Mouse (Mus musculus) heart, embryonic 15.5 days (tissue): ENCODE data around the gene Hax1. TPM values are rescaled to one million over a fixed set of nuclear protein-coding genes. Genes with fewer than 3 reads are reported as not detected.

Experiments used
- ATAC-seq: fragments of 200-750 bp; cut with Nextera tagmentation; replicated peaks from 2 replicates; pipeline ENCODE4 v1.8.0; 2017; ENCODE audit warnings: low read depth, moderate TSS enrichment; ENCODE audit not compliant: insufficient number of reproducible peaks, insufficient read depth, low FRiP score
- H3K27ac ChIP-seq: fragments of 300-500 bp; sonication (generic); 2 replicates; pipeline ENCODE4 v1.5.1; 2015; ENCODE audit warnings: mild to moderate bottlenecking, inconsistent platforms
- H3K27me3 ChIP-seq: fragments of 300-500 bp; sonication (generic); 2 replicates; pipeline ENCODE4 v1.6.1; 2015; ENCODE audit warnings: inconsistent platforms
- H3K36me3 ChIP-seq: fragments of 300-500 bp; sonication (generic); 2 replicates; pipeline ENCODE4 v1.6.1; 2015; ENCODE audit warnings: mild to moderate bottlenecking, inconsistent platforms
- H3K4me1 ChIP-seq: fragments of 300-500 bp; sonication (generic); replicated peaks from 2 replicates; pipeline ENCODE4 v1.6.1; 2015; ENCODE audit warnings: inconsistent platforms
- H3K4me2 ChIP-seq: fragments of 300-500 bp; sonication (generic); 2 replicates; pipeline ENCODE4 v1.6.1; 2015; ENCODE audit warnings: inconsistent platforms, mild to moderate bottlenecking, moderate library complexity
- H3K4me3 ChIP-seq: fragments of 300-500 bp; sonication (generic); 2 replicates; pipeline ENCODE4 v1.5.1; 2015; ENCODE audit warnings: mild to moderate bottlenecking, inconsistent platforms
- H3K9ac ChIP-seq: fragments of 300-500 bp; sonication (generic); 2 replicates; pipeline ENCODE4 v1.6.1; 2015; ENCODE audit warnings: mild to moderate bottlenecking, inconsistent platforms
- H3K9me3 ChIP-seq: fragments of 300-500 bp; sonication (generic); replicated peaks from 2 replicates; pipeline ENCODE4 v1.6.1; 2016; ENCODE audit warnings: inconsistent platforms
- WGBS: fragments of 180-500 bp; shearing (Covaris S2); methylation state at CpG from one replicate; pipeline ENCODE4 v1.1.7; 2015; ENCODE audit warnings: mixed read lengths; 5-methylcytosine and 5-hydroxymethylcytosine counted together
- polyA plus RNA-seq: library from polyadenylated mRNA; unstranded; fragments of >200 nt; fragmentation: Nextera tagmentation; extraction: Ambion mirVana; gene quantifications from 2 replicates; pipeline ENCODE4 v1.2.1, GENCODE M21; 2015

Gene Hax1
- 78.8 and 85.8 TPM in 2 replicates for polyA plus RNA-seq

DNA sequence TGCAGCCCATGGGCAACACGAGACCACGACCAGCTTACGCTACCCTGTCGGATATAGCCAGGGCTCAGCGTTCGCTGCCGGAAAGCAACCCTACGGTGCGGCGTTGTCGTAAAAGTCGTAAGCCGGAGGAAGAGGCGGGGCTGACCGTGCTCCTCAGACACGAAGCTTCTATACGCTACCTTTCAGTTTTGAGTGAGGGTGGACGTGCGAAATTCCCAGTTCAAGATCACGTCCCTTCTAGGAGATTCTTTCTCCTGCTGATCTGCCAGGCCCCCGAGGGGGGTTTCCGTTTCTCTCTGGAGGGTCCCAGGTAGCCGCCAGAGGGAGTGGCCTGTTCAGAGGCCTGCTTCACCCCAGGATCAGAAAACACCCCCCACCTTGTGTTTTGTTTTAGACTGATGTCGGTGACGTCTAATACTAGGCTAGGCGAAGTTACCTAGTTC lies at the start of gene Hax1:
Hax1 (minus strand) TSS at position 169 of the 443 bp plus-strand sequence.
- no peaks in the 10 kb centered on the region for H3K27me3 ChIP-seq
- peak within 1 kb of the TSS; percentile 69 for H3K9ac ChIP-seq
- no peaks in the 10 kb centered on the region for H3K9me3 ChIP-seq
- peak within 1 kb of the TSS; percentile 88 for H3K27ac ChIP-seq
- peak within 1 kb of the TSS; percentile 82 for H3K4me3 ChIP-seq
- H3K36me3 ChIP-seq = peaks cover 51% of the 10 kb centered on the region
- under 1% methylated on average over 26 of the region's 26 CpGs for WGBS
- peak within 1 kb of the TSS; percentile 87 for H3K4me2 ChIP-seq
- H3K4me1 ChIP-seq = peaks cover 22% of the 10 kb centered on the region
- ATAC-seq = peak; percentile 87

DNA sequence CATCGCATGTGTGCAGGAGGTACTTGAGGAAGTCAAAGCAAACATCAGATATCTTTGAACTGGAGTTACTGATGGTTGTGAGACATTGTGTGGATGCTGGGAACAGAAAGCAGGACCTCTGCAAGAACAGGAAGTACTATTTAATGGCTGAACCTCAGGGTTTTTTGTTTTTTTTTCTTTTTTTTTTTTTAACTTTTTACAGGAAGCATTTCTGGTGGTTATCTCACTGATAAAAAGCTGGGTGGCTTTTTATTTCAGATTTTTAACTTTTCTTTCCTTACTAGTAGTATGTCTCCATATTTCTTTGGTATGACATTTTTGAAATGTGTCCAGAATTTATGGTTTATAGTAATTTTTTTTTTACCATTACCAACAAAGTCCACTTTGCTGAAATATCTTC lies 37.7 kb upstream of the Hax1 start:
- H3K9ac ChIP-seq = no peak overlapping the region
- no peak overlapping the region for H3K27ac ChIP-seq
- no peaks in the 10 kb centered on the region for H3K9me3 ChIP-seq
- peaks cover 82% of the 10 kb centered on the region for H3K36me3 ChIP-seq
- no peaks in the 10 kb centered on the region for H3K4me1 ChIP-seq
- WGBS = 83% methylated on average over 1 of the region's 1 CpGs
- no peaks in the 10 kb centered on the region for H3K27me3 ChIP-seq
- no peak for ATAC-seq
- no peak overlapping the region for H3K4me3 ChIP-seq
- no peak overlapping the region for H3K4me2 ChIP-seq

DNA sequence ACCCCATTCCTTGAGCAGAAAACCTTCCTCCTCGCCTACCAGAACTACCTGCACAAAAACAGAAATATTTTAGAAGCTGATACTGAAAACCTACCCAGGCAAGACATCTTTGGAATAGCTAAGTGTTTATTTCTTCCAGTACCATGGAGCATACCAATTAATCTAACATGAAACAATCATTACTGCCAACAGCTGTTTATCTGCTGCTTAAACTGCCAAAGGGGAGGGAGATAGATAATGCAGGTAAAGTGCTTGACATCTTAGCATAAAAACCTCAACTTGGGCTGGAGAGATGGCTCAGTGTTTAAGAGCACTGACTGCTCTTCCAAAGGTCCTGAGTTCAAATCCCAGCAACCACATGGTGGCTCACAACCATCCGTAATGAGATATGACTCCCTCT lies 36.1 kb upstream of the Hax1 start:
- ATAC-seq = no peak
- H3K9me3 ChIP-seq = no peaks in the 10 kb centered on the region
- no peak overlapping the region for H3K4me3 ChIP-seq
- no peak overlapping the region for H3K27ac ChIP-seq
- peaks cover 86% of the 10 kb centered on the region for H3K36me3 ChIP-seq
- H3K4me1 ChIP-seq = no peaks in the 10 kb centered on the region
- H3K27me3 ChIP-seq = no peaks in the 10 kb centered on the region
- no peak overlapping the region for H3K9ac ChIP-seq
- WGBS = 85% methylated on average over 2 of the region's 2 CpGs
- H3K4me2 ChIP-seq = no peak overlapping the region

DNA sequence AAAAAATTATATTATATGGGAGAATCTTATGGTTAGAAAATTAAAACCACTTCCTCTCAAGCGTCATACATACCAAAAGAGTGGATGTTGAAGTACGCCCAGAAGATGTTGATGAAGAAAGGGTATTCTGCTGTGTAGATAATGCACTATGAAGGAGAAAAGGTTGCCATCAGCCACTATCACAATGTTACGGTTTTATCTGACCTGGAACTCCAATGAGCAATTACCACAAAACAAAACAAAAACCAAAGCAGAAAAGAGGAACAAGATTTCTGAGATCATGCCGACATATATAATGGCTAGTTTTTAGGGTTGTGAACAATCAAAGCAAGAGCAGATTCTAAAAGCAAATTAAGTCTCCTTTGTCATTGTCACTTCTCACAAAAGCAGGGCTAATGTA lies 18.0 kb upstream of the Hax1 start:
- no peaks in the 10 kb centered on the region for H3K27me3 ChIP-seq
- no peak overlapping the region for H3K4me3 ChIP-seq
- H3K36me3 ChIP-seq = peaks cover 99% of the 10 kb centered on the region
- H3K4me2 ChIP-seq = no peak overlapping the region
- H3K9me3 ChIP-seq = no peaks in the 10 kb centered on the region
- H3K4me1 ChIP-seq = no peaks in the 10 kb centered on the region
- ATAC-seq = no peak
- H3K9ac ChIP-seq = no peak overlapping the region
- H3K27ac ChIP-seq = no peak overlapping the region
- 89% methylated on average over 4 of the region's 4 CpGs for WGBS

DNA sequence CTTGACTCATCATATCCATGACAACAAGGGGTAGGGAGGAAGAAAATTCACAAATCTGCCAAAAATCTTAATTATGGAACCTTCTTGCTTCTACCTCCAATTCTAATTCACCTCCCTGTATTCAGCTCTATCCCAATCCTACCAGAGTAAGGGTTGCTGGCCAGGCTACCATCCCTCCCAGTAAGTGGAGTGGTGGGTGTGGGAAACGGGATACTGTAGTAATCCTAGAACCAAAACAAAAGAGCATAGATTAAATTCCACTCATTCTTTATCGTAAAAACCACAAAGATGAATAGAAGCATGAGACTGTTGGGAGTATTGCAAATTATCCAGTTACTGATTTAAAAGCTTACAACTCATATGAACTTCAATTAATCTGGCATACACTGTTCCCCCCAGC lies 11.7 kb upstream of the Hax1 start:
- Histone ChIP-seq H3K9me3 (no peaks in the 10 kb centered on the region), H3K27me3 (no peaks in the 10 kb centered on the region), H3K4me2 (no peak overlapping the region), H3K9ac (no peak overlapping the region), H3K4me3 (no peak overlapping the region), H3K27ac (no peak overlapping the region), H3K36me3 (peaks cover 98% of the 10 kb centered on the region), H3K4me1 (no peaks in the 10 kb centered on the region)
- no peak for ATAC-seq
- WGBS = 58% methylated on average over 2 of the region's 2 CpGs

DNA sequence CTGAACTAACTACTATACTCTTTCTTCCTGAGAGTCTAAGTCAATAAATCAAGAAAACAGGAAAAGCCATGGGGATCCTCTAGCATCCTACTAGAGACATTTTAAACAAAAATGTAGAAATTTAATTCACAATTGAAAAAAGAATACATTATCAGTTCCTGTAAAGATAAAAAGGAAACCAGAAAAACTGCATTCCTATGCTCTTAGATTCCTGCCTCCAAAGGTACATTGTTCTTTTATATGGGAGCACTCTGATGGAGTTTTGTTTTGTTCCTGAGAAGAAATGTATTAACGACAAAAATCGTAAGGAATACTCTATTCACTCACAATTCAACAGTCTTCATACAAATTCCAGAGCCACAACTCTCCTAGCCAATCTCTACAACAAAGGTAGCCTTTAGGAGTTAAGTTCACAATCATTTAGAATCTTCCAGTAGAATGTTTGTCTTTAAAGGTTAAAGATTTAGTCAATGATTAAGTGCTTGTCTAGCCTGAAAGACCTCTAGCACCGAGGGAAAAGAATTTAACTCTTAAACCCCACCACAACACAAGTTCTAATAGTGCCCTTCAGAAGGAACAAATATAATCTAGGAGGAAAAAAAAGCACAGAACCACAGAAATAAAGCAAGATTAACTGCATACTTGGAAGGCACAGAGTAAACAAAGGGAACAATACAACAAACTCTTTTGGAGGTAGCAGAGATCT lies 5.7 kb upstream of the Hax1 start:
- Histone ChIP-seq H3K9me3 (no peaks in the 10 kb centered on the region), H3K36me3 (peaks cover 85% of the 10 kb centered on the region), H3K9ac (no peak overlapping the region), H3K27ac (no peak overlapping the region), H3K4me3 (no peak overlapping the region), H3K27me3 (no peaks in the 10 kb centered on the region), H3K4me1 (peaks cover 5% of the 10 kb centered on the region), H3K4me2 (no peak overlapping the region)
- 69% methylated on average over 3 of the region's 3 CpGs for WGBS
- no peak for ATAC-seq

DNA sequence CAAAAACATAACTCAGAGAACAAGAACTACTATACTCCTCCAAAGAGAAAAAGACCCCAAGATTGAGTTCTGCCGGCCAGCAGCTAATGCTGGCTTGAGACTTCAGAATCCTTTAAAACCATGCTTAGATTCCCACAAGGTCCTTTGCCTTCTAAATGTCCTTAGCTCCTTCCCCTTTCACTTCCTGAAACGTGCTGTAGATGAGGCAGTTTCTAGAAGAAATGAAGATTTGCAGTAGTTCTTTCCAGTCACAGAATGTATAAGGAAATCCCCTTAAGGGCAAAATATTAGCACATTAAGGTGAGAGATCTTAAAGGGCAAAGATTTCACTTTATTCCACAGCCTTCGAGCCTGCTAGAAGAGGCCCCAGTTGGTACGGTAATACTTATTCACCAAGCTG lies 1.2 kb upstream of the Hax1 start:
- Histone ChIP-seq H3K4me2 (no peak overlapping the region), H3K4me1 (peaks cover 22% of the 10 kb centered on the region), H3K9me3 (no peaks in the 10 kb centered on the region), H3K9ac (0 out of 2 replicates have a peak overlapping the region, but pooled peaks have one; percentile 69), H3K27ac (peak overlapping the region; percentile 88; the same call in 1 of the 2 replicates), H3K4me3 (no peak overlapping the region), H3K36me3 (peaks cover 55% of the 10 kb centered on the region), H3K27me3 (no peaks in the 10 kb centered on the region)
- 83% methylated on average over 4 of the region's 4 CpGs for WGBS
- no peak for ATAC-seq

DNA sequence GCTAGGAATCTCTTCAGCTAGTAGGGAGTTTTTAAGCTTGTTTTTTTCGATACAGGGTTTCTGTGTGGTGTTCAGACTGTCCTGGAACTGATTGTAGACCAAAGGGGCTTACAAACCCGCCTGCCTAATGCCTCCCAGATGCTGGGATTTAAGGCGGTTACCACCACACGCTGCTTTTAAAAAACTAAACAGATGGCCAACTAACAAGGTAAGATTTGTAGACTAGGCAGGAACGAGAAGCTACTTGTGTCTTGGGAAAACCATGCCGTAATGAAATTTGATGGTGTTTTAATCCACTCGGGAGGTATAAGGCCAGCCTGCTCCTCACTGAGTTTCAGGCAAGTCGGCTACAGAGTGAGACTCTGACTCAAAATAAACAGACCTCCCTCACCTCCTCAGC lies 510 bp upstream of the Hax1 start:
- no peaks in the 10 kb centered on the region for H3K27me3 ChIP-seq
- peak overlapping the region; percentile 88 for H3K27ac ChIP-seq
- peak overlapping the region; percentile 69 for H3K9ac ChIP-seq
- 0 out of 2 replicates have a peak, but pooled peaks have one; percentile 21 for ATAC-seq
- peak overlapping the region; percentile 82 for H3K4me3 ChIP-seq
- peaks cover 22% of the 10 kb centered on the region for H3K4me1 ChIP-seq
- H3K4me2 ChIP-seq = peak overlapping the region; percentile 87
- H3K36me3 ChIP-seq = peaks cover 54% of the 10 kb centered on the region
- no peaks in the 10 kb centered on the region for H3K9me3 ChIP-seq
- 22% methylated on average over 8 of the region's 8 CpGs for WGBS

DNA sequence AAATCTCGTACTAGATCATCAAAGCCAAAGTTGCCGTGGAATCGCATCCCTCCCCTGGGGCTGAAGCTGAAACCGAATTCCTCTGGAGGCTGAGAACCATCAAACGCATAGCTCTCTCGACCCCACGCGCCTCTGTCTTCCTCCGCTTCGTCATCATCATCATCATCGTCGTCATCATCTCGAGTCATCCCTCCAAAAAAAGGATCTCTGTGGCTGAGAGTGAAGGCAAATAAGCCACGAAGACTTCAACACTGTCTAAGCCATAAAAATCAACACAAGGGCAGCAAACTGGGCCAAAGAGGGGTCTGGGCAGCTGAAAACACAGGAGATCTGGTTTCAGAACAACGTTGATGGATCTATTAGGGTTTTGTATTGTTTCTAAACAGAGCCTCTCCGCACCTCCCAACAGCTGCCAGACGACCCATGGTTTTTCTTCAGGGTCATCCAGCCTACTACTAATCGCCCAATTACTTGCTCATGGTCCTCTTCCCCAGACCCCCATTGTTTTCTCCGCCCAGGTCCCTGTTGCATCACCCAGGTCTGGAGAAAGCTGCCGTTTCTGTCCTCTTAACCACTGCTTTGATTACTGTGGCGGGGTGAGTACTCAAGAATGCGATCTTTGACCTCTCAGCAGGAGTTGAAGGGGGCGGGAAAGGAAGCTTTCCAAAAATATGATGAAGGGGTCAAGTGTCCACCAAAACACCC lies 637 bp downstream of the Hax1 start:
- 17% methylated on average over 23 of the region's 23 CpGs for WGBS
- H3K27me3 ChIP-seq = no peaks in the 10 kb centered on the region
- no peaks in the 10 kb centered on the region for H3K9me3 ChIP-seq
- peaks cover 47% of the 10 kb centered on the region for H3K36me3 ChIP-seq
- 0 out of 2 replicates have a peak, but pooled peaks have one; percentile 34 for ATAC-seq
- peak overlapping the region; percentile 87 for H3K4me2 ChIP-seq
- H3K9ac ChIP-seq = peak overlapping the region; percentile 69
- peak overlapping the region; percentile 88 for H3K27ac ChIP-seq
- H3K4me1 ChIP-seq = peaks cover 22% of the 10 kb centered on the region
- peak overlapping the region; percentile 82 for H3K4me3 ChIP-seq

DNA sequence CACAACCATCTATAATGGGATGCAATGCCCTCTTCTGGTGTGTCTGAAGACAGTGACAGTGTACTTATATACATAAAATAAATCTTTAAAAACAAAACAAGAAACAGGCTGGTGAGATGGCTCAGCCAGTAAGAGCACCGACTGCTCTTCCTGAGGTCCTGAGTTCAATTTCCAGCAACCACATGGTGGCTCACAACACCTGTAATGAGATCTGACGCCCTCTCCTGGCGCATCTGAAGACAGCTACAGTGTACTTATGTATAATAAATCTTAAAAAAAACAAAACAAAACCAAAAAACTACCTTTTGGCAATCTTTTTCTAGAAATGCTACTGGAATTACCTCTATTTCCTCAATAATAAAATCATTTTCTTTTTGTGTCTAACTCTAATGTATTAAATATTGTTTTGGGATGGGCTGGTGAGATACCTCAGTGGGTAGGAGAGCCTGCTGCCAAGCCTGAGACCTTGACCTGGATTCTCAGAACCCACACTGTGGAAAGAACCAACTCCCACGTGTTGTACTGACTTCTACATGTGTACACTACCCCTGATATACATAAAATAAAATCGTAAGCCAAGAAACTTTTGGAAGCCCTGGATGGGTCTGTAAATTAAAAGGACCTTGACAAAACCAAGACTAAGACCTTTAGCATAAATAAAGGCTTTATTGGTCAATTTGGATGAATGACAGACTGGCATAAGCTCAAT lies 3.6 kb downstream of the Hax1 start:
- H3K4me1 ChIP-seq = peaks cover 22% of the 10 kb centered on the region
- H3K36me3 ChIP-seq = peaks cover 23% of the 10 kb centered on the region
- H3K4me3 ChIP-seq = no peak overlapping the region
- H3K27ac ChIP-seq = no peak overlapping the region
- ATAC-seq = no peak
- H3K4me2 ChIP-seq = no peak overlapping the region
- 86% methylated on average over 5 of the region's 5 CpGs for WGBS
- H3K9me3 ChIP-seq = no peaks in the 10 kb centered on the region
- no peak overlapping the region for H3K9ac ChIP-seq
- no peaks in the 10 kb centered on the region for H3K27me3 ChIP-seq

DNA sequence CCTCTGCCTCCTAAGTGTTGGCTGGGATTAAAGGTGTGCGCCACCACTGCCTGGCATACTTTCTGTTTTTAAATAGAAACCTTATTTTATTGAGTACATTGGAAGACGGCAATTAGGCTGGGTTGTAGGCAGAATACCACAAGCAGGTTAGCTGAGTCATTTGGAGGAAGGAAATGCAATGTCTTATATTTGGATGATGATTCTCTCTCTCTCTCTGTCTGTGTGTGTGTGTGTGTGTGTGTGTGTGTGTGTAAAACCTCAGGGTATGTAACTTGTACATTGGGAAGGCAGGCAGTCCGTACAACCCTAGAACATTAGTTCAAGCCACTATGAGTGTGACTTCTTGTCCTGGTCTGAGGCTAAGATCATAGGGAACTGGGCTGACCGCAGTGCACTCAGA lies 10.8 kb downstream of the Hax1 start:
- no peaks in the 10 kb centered on the region for H3K36me3 ChIP-seq
- no peak overlapping the region for H3K4me3 ChIP-seq
- no peaks in the 10 kb centered on the region for H3K4me1 ChIP-seq
- no peaks in the 10 kb centered on the region for H3K9me3 ChIP-seq
- H3K27ac ChIP-seq = no peak overlapping the region
- WGBS = 79% methylated on average over 4 of the region's 4 CpGs
- H3K4me2 ChIP-seq = no peak overlapping the region
- no peak overlapping the region for H3K9ac ChIP-seq
- no peaks in the 10 kb centered on the region for H3K27me3 ChIP-seq
- ATAC-seq = no peak
